Mouse (Mus musculus) testis, adult 2 months (tissue): ENCODE measurements at regions not wholly inside any gene's neighbourhood (a gene's known extent, or its start where the extent isn't known, plus 50 kb on each side); places are given as distances from the start of the nearest gene placed in this dataset.

Source experiments
- CTCF ChIP-seq: fragments of 200-500 bp; IDR thresholded peaks from 2 replicates; pipeline ENCODE4 v1.5.1; 2012; ENCODE audit warnings: low read depth, mild to moderate bottlenecking, inconsistent platforms, low read length, moderate library complexity; ENCODE audit not compliant: control insufficient read depth, insufficient read depth, insufficient replicate concordance
- POLR2A ChIP-seq: fragments of 200-500 bp; IDR thresholded peaks from 2 replicates; pipeline ENCODE4 v1.6.1; 2012; ENCODE audit warnings: low read depth, mild to moderate bottlenecking, inconsistent platforms, low read length, moderate library complexity; ENCODE audit not compliant: control insufficient read depth

DNA sequence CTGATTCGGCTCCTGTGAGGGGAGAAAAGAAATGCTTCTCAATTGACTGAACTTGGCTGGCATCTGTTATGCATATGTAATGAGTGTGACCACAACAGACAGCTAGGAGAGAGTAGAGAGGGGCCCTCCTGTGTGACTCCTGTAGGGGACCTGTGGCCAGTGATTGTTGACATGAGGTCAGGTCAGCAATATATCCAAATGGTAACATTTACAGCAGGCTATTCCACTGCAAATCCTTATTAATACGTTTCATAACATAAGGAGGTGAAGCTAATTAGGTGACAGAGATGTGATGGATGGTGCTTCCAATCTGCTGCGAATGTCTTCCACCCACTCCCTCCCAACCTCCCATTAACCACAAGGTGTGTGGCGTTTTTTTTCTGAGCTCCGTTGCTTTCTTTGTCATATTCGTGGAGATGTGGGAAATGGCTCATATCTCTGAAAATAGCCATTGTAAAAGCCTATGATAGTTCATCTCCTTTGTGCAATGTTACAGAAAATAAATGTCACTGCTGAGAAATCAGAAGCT lies 309.5 kb downstream of the Irx1 start:
- TF ChIP-seq CTCF (no peak), POLR2A (no peak)
